Mouse (Mus musculus): Measurements from ENCODE around the gene Zg16. TPM values are rescaled to one million over a fixed set of nuclear protein-coding genes. Genes with fewer than 3 reads are reported as not detected.

Zg16 gene
- polyA plus RNA-seq, 1 experiment = 1.2 TPM

GRCm38 (mm10) chr7:127011051-127011450 is 76.1 kb downstream of the Zg16 start:
- peaks cover 27% of the 10 kb centered on the region for H3K4me1 ChIP-seq (replicated peaks; ENCODE audit: control insufficient read depth, insufficient read depth, low read length)
- DNase-seq = no peak
- WGBS = 94% methylated on average over 2 of the region's 2 CpGs
- no peaks in the 10 kb centered on the region for H3K36me3 ChIP-seq (ENCODE audit: control insufficient read depth, insufficient read depth, low read length)
- H3K4me3 ChIP-seq (ENCODE audit: control insufficient read depth, insufficient read depth, low read length) = no peak overlapping the region
- TF ChIP-seq POLR2A (IDR thresholded peaks at IDR 0.05; ENCODE audit: control insufficient read depth, extremely low read depth, insufficient read depth, low read length, poor library complexity) (no peak), CTCF (IDR thresholded peaks at IDR 0.05; ENCODE audit: borderline replicate concordance, control insufficient read depth, extremely low read depth, insufficient read depth, low read length, poor library complexity) (no peak)
- no peaks in the 10 kb centered on the region for H3K27me3 ChIP-seq (ENCODE audit: control insufficient read depth, insufficient read depth, low read length)
- no peak overlapping the region for H3K27ac ChIP-seq (ENCODE audit: control insufficient read depth, insufficient read depth, low read length)

GRCm38 (mm10) chr7:127009307-127010085 is 77.6 kb downstream of the Zg16 start:
- 90% methylated on average over 17 of the region's 17 CpGs for whole genome bisulfite sequencing
- Histone ChIP-seq H3K36me3 (ENCODE audit: control insufficient read depth, insufficient read depth, low read length) (no peaks in the 10 kb centered on the region), H3K4me1 (replicated peaks; ENCODE audit: control insufficient read depth, insufficient read depth, low read length) (peaks cover 15% of the 10 kb centered on the region), H3K27me3 (ENCODE audit: control insufficient read depth, insufficient read depth, low read length) (no peaks in the 10 kb centered on the region), H3K4me3 (ENCODE audit: control insufficient read depth, insufficient read depth, low read length) (no peak overlapping the region), H3K27ac (ENCODE audit: control insufficient read depth, insufficient read depth, low read length) (no peak overlapping the region)
- TF ChIP-seq POLR2A (IDR thresholded peaks at IDR 0.05; ENCODE audit: control insufficient read depth, extremely low read depth, insufficient read depth, low read length, poor library complexity) (no peak), CTCF (IDR thresholded peaks at IDR 0.05; ENCODE audit: borderline replicate concordance, control insufficient read depth, extremely low read depth, insufficient read depth, low read length, poor library complexity) (no peak)
- DNase-seq = no peak

DNA sequence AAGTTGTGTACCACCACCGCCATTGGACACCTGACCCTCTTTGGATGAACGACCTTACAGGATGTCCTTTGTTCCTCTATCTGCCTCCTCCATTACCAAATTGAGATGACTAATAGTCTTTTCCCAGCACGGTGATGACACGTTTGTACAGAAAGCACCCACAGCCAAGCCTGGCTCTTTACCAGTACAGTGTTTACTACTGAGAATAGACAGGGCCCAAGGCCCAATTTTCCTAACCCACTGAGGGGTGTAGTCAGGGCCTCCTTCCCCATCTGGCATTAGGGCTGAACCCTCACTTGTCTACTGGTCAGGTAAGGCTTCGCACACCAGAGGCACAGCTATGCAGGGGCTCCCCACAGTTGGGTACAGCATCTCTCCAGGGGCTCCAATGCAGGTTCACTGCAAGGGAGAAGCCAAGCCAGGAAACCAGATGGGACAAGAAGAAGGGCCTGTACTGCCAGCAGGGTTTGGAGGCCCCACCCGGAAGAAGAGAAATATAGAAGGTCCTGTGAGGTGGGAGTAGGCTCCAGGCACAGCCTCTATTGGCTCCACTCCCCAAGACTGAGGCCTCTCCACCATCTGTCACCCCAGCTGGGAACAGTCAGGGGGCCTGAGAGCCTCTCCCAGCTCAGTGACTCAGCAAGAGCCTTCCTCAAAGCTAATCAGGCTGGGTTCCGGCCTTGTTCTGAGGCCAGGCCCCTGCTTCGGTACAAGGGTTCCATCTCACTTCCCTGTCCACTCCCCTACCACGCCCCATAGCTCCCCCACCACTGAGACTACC is 78.7 kb downstream of the Zg16 start:
- H3K27me3 ChIP-seq (ENCODE audit: control insufficient read depth, insufficient read depth, low read length) = no peaks in the 10 kb centered on the region
- H3K36me3 ChIP-seq (ENCODE audit: control insufficient read depth, insufficient read depth, low read length) = no peaks in the 10 kb centered on the region
- no peak for DNase-seq
- no peak overlapping the region for H3K27ac ChIP-seq (ENCODE audit: control insufficient read depth, insufficient read depth, low read length)
- WGBS = 59% methylated on average over 9 of the region's 9 CpGs
- H3K4me3 ChIP-seq (ENCODE audit: control insufficient read depth, insufficient read depth, low read length) = no peak overlapping the region
- H3K4me1 ChIP-seq (replicated peaks; ENCODE audit: control insufficient read depth, insufficient read depth, low read length) = peaks cover 9% of the 10 kb centered on the region
- TF ChIP-seq POLR2A (IDR thresholded peaks at IDR 0.05; ENCODE audit: control insufficient read depth, extremely low read depth, insufficient read depth, low read length, poor library complexity) (no peak), CTCF (IDR thresholded peaks at IDR 0.05; ENCODE audit: borderline replicate concordance, control insufficient read depth, extremely low read depth, insufficient read depth, low read length, poor library complexity) (no peak)

GRCm38 (mm10) chr7:127007313-127008024 is 79.7 kb downstream of the Zg16 start:
- H3K36me3 ChIP-seq (ENCODE audit: control insufficient read depth, insufficient read depth, low read length) = no peaks in the 10 kb centered on the region
- H3K4me1 ChIP-seq (replicated peaks; ENCODE audit: control insufficient read depth, insufficient read depth, low read length) = peaks cover 5% of the 10 kb centered on the region; the same call in 1 of the 2 replicates
- WGBS = 95% methylated on average over 6 of the region's 6 CpGs
- DNase-seq = no peak
- no peak overlapping the region for H3K27ac ChIP-seq (ENCODE audit: control insufficient read depth, insufficient read depth, low read length)
- H3K4me3 ChIP-seq (ENCODE audit: control insufficient read depth, insufficient read depth, low read length) = no peak overlapping the region
- no peak for TF ChIP-seq POLR2A (IDR thresholded peaks at IDR 0.05; ENCODE audit: control insufficient read depth, extremely low read depth, insufficient read depth, low read length, poor library complexity)
- no peak for TF ChIP-seq CTCF (IDR thresholded peaks at IDR 0.05; ENCODE audit: borderline replicate concordance, control insufficient read depth, extremely low read depth, insufficient read depth, low read length, poor library complexity)
- H3K27me3 ChIP-seq (ENCODE audit: control insufficient read depth, insufficient read depth, low read length) = no peaks in the 10 kb centered on the region

- no peaks in the 10 kb centered on the region for H3K27me3 ChIP-seq (ENCODE audit: control insufficient read depth, insufficient read depth, low read length)
- no peak for DNase-seq
- H3K4me1 ChIP-seq (replicated peaks; ENCODE audit: control insufficient read depth, insufficient read depth, low read length) = peaks cover 10% of the 10 kb centered on the region; the same call in 1 of the 2 replicates
- H3K4me3 ChIP-seq (ENCODE audit: control insufficient read depth, insufficient read depth, low read length) = no peak overlapping the region
- no peak overlapping the region for H3K27ac ChIP-seq (ENCODE audit: control insufficient read depth, insufficient read depth, low read length)
- no peaks in the 10 kb centered on the region for H3K36me3 ChIP-seq (ENCODE audit: control insufficient read depth, insufficient read depth, low read length)
- no peak for TF ChIP-seq POLR2A (IDR thresholded peaks at IDR 0.05; ENCODE audit: control insufficient read depth, extremely low read depth, insufficient read depth, low read length, poor library complexity)
- no peak for TF ChIP-seq CTCF (IDR thresholded peaks at IDR 0.05; ENCODE audit: borderline replicate concordance, control insufficient read depth, extremely low read depth, insufficient read depth, low read length, poor library complexity)
- 92% methylated on average over 4 of the region's 4 CpGs for WGBS
Observed at GRCm38 (mm10) chr7:127004122-127004875, 82.8 kb downstream of the Zg16 start.
